Comparison of ENCODE assay signal across 17 mouse cellular contexts in the genomic region with DNA sequence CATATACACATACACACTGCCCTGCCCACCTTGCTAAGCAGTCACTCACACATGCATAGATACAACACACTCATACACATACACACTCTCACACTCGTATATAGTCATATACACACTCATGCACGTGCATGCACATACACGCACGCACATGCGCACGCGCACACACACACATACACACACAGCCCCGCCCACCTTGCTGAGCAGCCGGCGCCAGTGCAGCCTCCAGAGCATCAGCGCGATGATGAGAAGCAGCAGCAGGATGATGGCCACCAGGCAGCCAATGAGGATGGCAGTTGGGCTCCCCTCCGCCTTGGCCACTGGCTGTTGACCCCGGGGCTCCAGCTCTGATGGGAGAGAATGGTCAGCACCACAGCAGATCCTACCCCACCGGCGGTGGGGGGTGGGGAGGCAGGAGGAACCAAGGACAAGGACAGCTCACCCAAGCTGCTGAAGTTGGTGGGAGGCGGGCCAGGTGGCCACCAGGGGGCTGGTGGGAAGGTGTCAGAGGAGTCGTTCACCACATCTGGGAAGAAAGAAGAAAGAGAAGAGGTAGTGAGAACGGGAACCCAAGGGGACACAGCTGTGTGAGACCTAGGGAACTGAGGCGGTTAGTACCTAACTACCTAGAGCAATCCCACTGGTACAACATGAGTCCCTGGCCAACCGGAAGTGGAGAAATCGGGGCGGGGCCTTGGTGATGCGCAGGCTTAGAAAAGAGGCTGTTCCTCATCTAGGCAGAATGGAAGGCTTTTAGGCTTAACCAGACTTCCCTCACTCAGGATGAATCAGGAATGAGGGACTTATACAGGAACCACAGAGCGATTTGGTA. TPM values are rescaled to one million over a fixed set of nuclear protein-coding genes. Genes with fewer than 3 reads are reported as not detected.
DNase-seq lines count a peak whose midpoint lies in the region; ATAC-seq and TF ChIP-seq lines count a peak whose summit lies in the region.
"Had no signal": no experiment of that assay in that cellular context is flagged by ENCODE, and none has a peak within 500 bp of the region (broad histone marks: within the 10 kb centered on the region; RNA-seq: fewer than 3 reads in every experiment).

No protein-coding gene starts in this region.

- TF ChIP-seq CTCF in lung, postnatal 0 days (IDR thresholded peaks at IDR 0.05): peak; percentile 34

- no peaks in the 10 kb centered on the region for H3K9me3 ChIP-seq in hindbrain, embryonic 13.5 days
- H3K9me3 ChIP-seq in hindbrain, embryonic 10.5 days: no peaks in the 10 kb centered on the region
- no peaks in the 10 kb centered on the region for H3K9me3 ChIP-seq in lung, postnatal 0 days (ENCODE audit: low read length)
- H3K9me3 ChIP-seq: heart, embryonic 10.5 days; limb, embryonic 13.5 days had no signal

- H3K36me3 ChIP-seq in hindbrain, embryonic 13.5 days: peaks cover 98% of the 10 kb centered on the region
- peaks cover 100% of the 10 kb centered on the region for H3K36me3 ChIP-seq in hindbrain, embryonic 10.5 days
- peaks cover 27% of the 10 kb centered on the region; the same call in 1 of the 2 replicates for H3K36me3 ChIP-seq in lung, postnatal 0 days (ENCODE audit: insufficient read depth, low read length)

- TF ChIP-seq EP300 in lung, postnatal 0 days (IDR thresholded peaks at IDR 0.05): no peak

- no peak overlapping the region; the same call in 1 of the 2 replicates for H3K27ac ChIP-seq in hindbrain, embryonic 13.5 days
- H3K27ac ChIP-seq in hindbrain, embryonic 10.5 days: no peak overlapping the region
- H3K27ac ChIP-seq in lung, postnatal 0 days (ENCODE audit: low read length): no peak overlapping the region
- H3K27ac ChIP-seq: heart, embryonic 10.5 days; limb, embryonic 13.5 days had no signal

- DNase-seq in hindbrain, embryonic 10.5 days (ENCODE audit: low spot score): no peak
- DNase-seq in lung, postnatal 0 days (ENCODE audit: low spot score): no peak
- no peak for DNase-seq in lung, postnatal 14 days
- peak; percentile 44 to 57 for DNase-seq in thymus, postnatal 36 days
- DNase-seq in left cerebral cortex, adult 18-20 months (ENCODE audit: low spot score in 2 of 2): no peak
- no peak for DNase-seq in frontal cortex, postnatal 14 days (ENCODE audit: low spot score in 2 of 2)
- DNase-seq: B cell, adult 2 months; cerebellum, adult 11-12 months; kidney, adult 18-20 months; right cerebral cortex, postnatal 14 days had no signal

- WGBS in hindbrain, embryonic 13.5 days: 90% methylated on average over 25 of the region's 25 CpGs
- WGBS in hindbrain, embryonic 10.5 days: 89% methylated on average over 25 of the region's 25 CpGs
- WGBS in lung, postnatal 0 days: 81% methylated on average over 25 of the region's 25 CpGs

- ATAC-seq in hindbrain, embryonic 13.5 days (ENCODE audit: low FRiP score): no peak
- ATAC-seq in lung, postnatal 0 days: no peak
- ATAC-seq in common myeloid progenitor, adult 5-6 weeks (replicated peaks; ENCODE audit: low read depth, poor library complexity, severe bottlenecking): peak; percentile 59
- ATAC-seq: midbrain, embryonic 16.5 days had no signal

- H3K4me2 ChIP-seq in hindbrain, embryonic 13.5 days: no peak overlapping the region
- H3K4me2 ChIP-seq in lung, postnatal 0 days (replicated peaks; ENCODE audit: low read depth, low read length): no peak overlapping the region
- H3K4me2 ChIP-seq: limb, embryonic 13.5 days had no signal

- H3K4me3 ChIP-seq in hindbrain, embryonic 13.5 days: no peak overlapping the region
- H3K4me3 ChIP-seq in hindbrain, embryonic 10.5 days: no peak overlapping the region
- H3K4me3 ChIP-seq in lung, postnatal 0 days (ENCODE audit: low read depth, low read length): no peak overlapping the region
- H3K4me3 ChIP-seq: heart, embryonic 10.5 days; limb, embryonic 13.5 days had no signal

- peaks cover 16% of the 10 kb centered on the region for H3K4me1 ChIP-seq in hindbrain, embryonic 13.5 days (replicated peaks)
- peaks cover 23% of the 10 kb centered on the region for H3K4me1 ChIP-seq in hindbrain, embryonic 10.5 days (replicated peaks)
- H3K4me1 ChIP-seq in lung, postnatal 0 days (ENCODE audit: insufficient read depth, low read depth, low read length): no peaks in the 10 kb centered on the region
- H3K4me1 ChIP-seq: limb, embryonic 13.5 days had no signal

- H3K27me3 ChIP-seq in hindbrain, embryonic 13.5 days: no peaks in the 10 kb centered on the region
- H3K27me3 ChIP-seq in hindbrain, embryonic 10.5 days (ENCODE audit: insufficient read depth, poor library complexity, severe bottlenecking): no peaks in the 10 kb centered on the region
- no peaks in the 10 kb centered on the region for H3K27me3 ChIP-seq in lung, postnatal 0 days (replicated peaks; ENCODE audit: insufficient read depth, low read length)
- H3K27me3 ChIP-seq: limb, embryonic 13.5 days had no signal

- H3K9ac ChIP-seq in hindbrain, embryonic 13.5 days: peak overlapping the region; percentile 26; the same call in 1 of the 2 replicates
- no peak overlapping the region for H3K9ac ChIP-seq in lung, postnatal 0 days (replicated peaks; ENCODE audit: low read depth)
- H3K9ac ChIP-seq: limb, embryonic 13.5 days had no signal

RNA-seq across cellular contexts. Expression of gene Gtf2h4, which starts 15.0 kb away (rescaled TPM):
- 27.6 and 29.2 TPM in 2 replicates for polyA plus RNA-seq in hindbrain, embryonic 13.5 days (2015; fragmentation: Nextera tagmentation; extraction: Ambion mirVana)
- 45.7 and 56.5 TPM in 2 replicates for polyA plus RNA-seq in hindbrain, embryonic 10.5 days (2016; fragmentation: Nextera tagmentation; extraction: Ambion mirVana)
- polyA plus RNA-seq in lung, postnatal 0 days (2015; fragmentation: Nextera tagmentation; extraction: Ambion mirVana): 19.2 and 21.4 TPM in 2 replicates
- 16.5 and 23.3 TPM in 2 replicates for total RNA-seq in common myeloid progenitor, adult 5-6 weeks (2017)
- 10 to 100 TPM; 26.7 to 37.5 TPM for total RNA-seq in left cerebral cortex, adult 18-20 months (2021)

RNA-seq across cellular contexts. Expression of gene Ddr1, which starts 15.9 kb away (rescaled TPM):
- polyA plus RNA-seq in hindbrain, embryonic 13.5 days (2015; fragmentation: Nextera tagmentation; extraction: Ambion mirVana): 128 and 140 TPM in 2 replicates
- polyA plus RNA-seq in hindbrain, embryonic 10.5 days (2016; fragmentation: Nextera tagmentation; extraction: Ambion mirVana): 134 and 184 TPM in 2 replicates
- polyA plus RNA-seq in lung, postnatal 0 days (2015; fragmentation: Nextera tagmentation; extraction: Ambion mirVana): 64.2 and 79.3 TPM in 2 replicates
- not detected in 2 replicates for total RNA-seq in common myeloid progenitor, adult 5-6 weeks (2017)
- total RNA-seq in left cerebral cortex, adult 18-20 months (2021): 10 to 100 TPM; 49.0 to 51.5 TPM

RNA-seq across cellular contexts. Expression of gene Vars2, which starts 21.2 kb away (rescaled TPM):
- polyA plus RNA-seq in hindbrain, embryonic 13.5 days (2015; fragmentation: Nextera tagmentation; extraction: Ambion mirVana): 11.8 and 14.0 TPM in 2 replicates
- polyA plus RNA-seq in hindbrain, embryonic 10.5 days (2016; fragmentation: Nextera tagmentation; extraction: Ambion mirVana): 16.7 and 17.4 TPM in 2 replicates
- polyA plus RNA-seq in lung, postnatal 0 days (2015; fragmentation: Nextera tagmentation; extraction: Ambion mirVana): 11.4 and 15.2 TPM in 2 replicates
- total RNA-seq in common myeloid progenitor, adult 5-6 weeks (2017): 13.2 and 44.4 TPM in 2 replicates
- 10 to 100 TPM; 34.3 to 35.1 TPM for total RNA-seq in left cerebral cortex, adult 18-20 months (2021)

RNA-seq across cellular contexts. Expression of gene Mucl3, which starts 45.1 kb away (rescaled TPM):
- polyA plus RNA-seq in hindbrain, embryonic 13.5 days (2015; fragmentation: Nextera tagmentation; extraction: Ambion mirVana): 0.14 TPM in 1 of 2 replicates, not detected in the other
- 0.08 and 0.10 TPM in 2 replicates for polyA plus RNA-seq in hindbrain, embryonic 10.5 days (2016; fragmentation: Nextera tagmentation; extraction: Ambion mirVana)
- polyA plus RNA-seq in lung, postnatal 0 days (2015; fragmentation: Nextera tagmentation; extraction: Ambion mirVana): 1.1 and 1.7 TPM in 2 replicates
- total RNA-seq in common myeloid progenitor, adult 5-6 weeks (2017): not detected in 2 replicates
- total RNA-seq in left cerebral cortex, adult 18-20 months (2021): not detected
- total RNA-seq: heart, postnatal 25 days had no signal
- polyA plus RNA-seq: liver, embryonic 16.5 days had no signal

Comparison
In these comparisons a context has a peak if more than half of its experiments do, and no peak if none do; other contexts are left out.
1. DNase-seq: peak in thymus, postnatal 36 days (2 of 2); none in hindbrain, embryonic 10.5 days (single experiment), lung, postnatal 0 days (single experiment), lung, postnatal 14 days (single experiment), left cerebral cortex, adult 18-20 months (0 of 2) and frontal cortex, postnatal 14 days (0 of 2).